Mouse (Mus musculus) kidney, adult 2 months (tissue): ENCODE measurements around the gene Igfbpl1.

ENCODE experiments used
- CTCF ChIP-seq: fragments of 200-500 bp; conservative IDR thresholded peaks from 2 replicates; pipeline ENCODE4 v1.5.1; 2011; ENCODE audit warnings: low read depth, mild to moderate bottlenecking, control low read depth, low read length, moderate library complexity, mixed read lengths; ENCODE audit not compliant: insufficient read depth, insufficient read length
- POLR2A ChIP-seq: fragments of 200-500 bp; IDR thresholded peaks from one replicate; pipeline ENCODE4 v1.6.1; 2011; ENCODE audit warnings: low read depth, low read length, control low read depth

- TF ChIP-seq POLR2A (no peak), CTCF (no peak)
Measured at GRCm38 (mm10) chr4:45771173-45771572, 55.5 kb downstream of the Igfbpl1 start.
